Mouse (Mus musculus): Measurements from ENCODE around the gene Tpx2.

GRCm38 (mm10) chr2:152828532-152828931, 19.2 kb upstream of the Tpx2 start:
- TF ChIP-seq CTCF (IDR thresholded peaks at IDR 0.05; ENCODE audit: control insufficient read depth, insufficient read depth, insufficient read length) (no peak), MAX (IDR thresholded peaks at IDR 0.05) (no peak), MYOD1 (IDR thresholded peaks at IDR 0.05; ENCODE audit: control insufficient read depth, insufficient read length, low read depth) (no peak), MYOG (IDR thresholded peaks at IDR 0.05; ENCODE audit: control insufficient read depth, extremely low read depth, insufficient read length) (no peak)

All from C2C12 (cell line).